Mouse (Mus musculus) testis, adult 2 months (tissue): ENCODE data around the gene Nek2. TPM values are rescaled to one million over a fixed set of nuclear protein-coding genes. Genes with fewer than 3 reads are reported as not detected.

Experiments
- H3K27ac ChIP-seq: fragments of 200-500 bp; 2 replicates; pipeline ENCODE4 v1.5.1; 2012; ENCODE audit warnings: low read depth, low read length; ENCODE audit not compliant: control insufficient read depth, insufficient read depth
- H3K27me3 ChIP-seq: fragments of 200-500 bp; 2 replicates; pipeline ENCODE4 v1.6.1; 2012; ENCODE audit warnings: mild to moderate bottlenecking, low read length, moderate library complexity; ENCODE audit not compliant: control insufficient read depth, insufficient read depth
- H3K36me3 ChIP-seq: fragments of 200-500 bp; 2 replicates; pipeline ENCODE4 v1.6.1; 2012; ENCODE audit warnings: mild to moderate bottlenecking, low read length; ENCODE audit not compliant: control insufficient read depth, insufficient read depth
- H3K4me1 ChIP-seq: fragments of 200-500 bp; 2 replicates; pipeline ENCODE4 v1.6.1; 2012; ENCODE audit warnings: low read length; ENCODE audit not compliant: control insufficient read depth, insufficient read depth
- H3K4me3 ChIP-seq: fragments of 200-500 bp; 2 replicates; pipeline ENCODE4 v1.5.1; 2012; ENCODE audit warnings: low read depth, mild to moderate bottlenecking, low read length, moderate library complexity, mixed read lengths; ENCODE audit not compliant: control insufficient read depth
- CTCF ChIP-seq: fragments of 200-500 bp; IDR thresholded peaks from 2 replicates; pipeline ENCODE4 v1.5.1; 2012; ENCODE audit warnings: low read depth, mild to moderate bottlenecking, inconsistent platforms, low read length, moderate library complexity; ENCODE audit not compliant: control insufficient read depth, insufficient read depth, insufficient replicate concordance
- POLR2A ChIP-seq: fragments of 200-500 bp; IDR thresholded peaks from 2 replicates; pipeline ENCODE4 v1.6.1; 2012; ENCODE audit warnings: low read depth, mild to moderate bottlenecking, inconsistent platforms, low read length, moderate library complexity; ENCODE audit not compliant: control insufficient read depth
- polyA plus RNA-seq: library from polyadenylated mRNA; depleted of rRNA; stranded (reverse); fragments of >200 nt; gene quantifications from 2 replicates; pipeline ENCODE4 v1.2.3, GENCODE M21; 2012

Gene Nek2
- polyA plus RNA-seq, 1 experiment = 63.0 TPM

GRCm38 (mm10) chr1:191787379-191787778 lies 33.9 kb upstream of the Nek2 start:
- no peaks in the 10 kb centered on the region for H3K4me1 ChIP-seq
- H3K27ac ChIP-seq = no peak overlapping the region
- no peak overlapping the region for H3K4me3 ChIP-seq
- no peak for TF ChIP-seq POLR2A
- TF ChIP-seq CTCF = no peak
- H3K36me3 ChIP-seq = no peaks in the 10 kb centered on the region
- no peaks in the 10 kb centered on the region for H3K27me3 ChIP-seq

- H3K27ac ChIP-seq = no peak overlapping the region
- TF ChIP-seq CTCF = no peak
- TF ChIP-seq POLR2A = no peak
- H3K4me3 ChIP-seq = no peak overlapping the region
- H3K4me1 ChIP-seq = no peaks in the 10 kb centered on the region
- H3K36me3 ChIP-seq = no peaks in the 10 kb centered on the region
- no peaks in the 10 kb centered on the region for H3K27me3 ChIP-seq
Measured at GRCm38 (mm10) chr1:191792991-191793390, 28.3 kb upstream of the Nek2 start.

- H3K4me3 ChIP-seq = no peak overlapping the region
- no peaks in the 10 kb centered on the region for H3K4me1 ChIP-seq
- no peak overlapping the region for H3K27ac ChIP-seq
- no peaks in the 10 kb centered on the region for H3K27me3 ChIP-seq
- H3K36me3 ChIP-seq = no peaks in the 10 kb centered on the region
- TF ChIP-seq CTCF = no peak
- no peak for TF ChIP-seq POLR2A
Measured at GRCm38 (mm10) chr1:191793888-191794532, 27.2 kb upstream of the Nek2 start.

GRCm38 (mm10) chr1:191796238-191796896 lies 24.9 kb upstream of the Nek2 start:
- Histone ChIP-seq H3K27me3 (no peaks in the 10 kb centered on the region), H3K36me3 (no peaks in the 10 kb centered on the region), H3K27ac (no peak overlapping the region), H3K4me3 (no peak overlapping the region), H3K4me1 (no peaks in the 10 kb centered on the region)
- TF ChIP-seq CTCF = no peak
- TF ChIP-seq POLR2A = no peak

GRCm38 (mm10) chr1:191802093-191802819 lies 19.0 kb upstream of the Nek2 start:
- Histone ChIP-seq H3K27me3 (no peaks in the 10 kb centered on the region), H3K27ac (no peak overlapping the region), H3K4me1 (peaks cover 3% of the 10 kb centered on the region; the same call in 1 of the 2 replicates), H3K4me3 (no peak overlapping the region), H3K36me3 (no peaks in the 10 kb centered on the region)
- TF ChIP-seq CTCF = no peak
- no peak for TF ChIP-seq POLR2A

DNA sequence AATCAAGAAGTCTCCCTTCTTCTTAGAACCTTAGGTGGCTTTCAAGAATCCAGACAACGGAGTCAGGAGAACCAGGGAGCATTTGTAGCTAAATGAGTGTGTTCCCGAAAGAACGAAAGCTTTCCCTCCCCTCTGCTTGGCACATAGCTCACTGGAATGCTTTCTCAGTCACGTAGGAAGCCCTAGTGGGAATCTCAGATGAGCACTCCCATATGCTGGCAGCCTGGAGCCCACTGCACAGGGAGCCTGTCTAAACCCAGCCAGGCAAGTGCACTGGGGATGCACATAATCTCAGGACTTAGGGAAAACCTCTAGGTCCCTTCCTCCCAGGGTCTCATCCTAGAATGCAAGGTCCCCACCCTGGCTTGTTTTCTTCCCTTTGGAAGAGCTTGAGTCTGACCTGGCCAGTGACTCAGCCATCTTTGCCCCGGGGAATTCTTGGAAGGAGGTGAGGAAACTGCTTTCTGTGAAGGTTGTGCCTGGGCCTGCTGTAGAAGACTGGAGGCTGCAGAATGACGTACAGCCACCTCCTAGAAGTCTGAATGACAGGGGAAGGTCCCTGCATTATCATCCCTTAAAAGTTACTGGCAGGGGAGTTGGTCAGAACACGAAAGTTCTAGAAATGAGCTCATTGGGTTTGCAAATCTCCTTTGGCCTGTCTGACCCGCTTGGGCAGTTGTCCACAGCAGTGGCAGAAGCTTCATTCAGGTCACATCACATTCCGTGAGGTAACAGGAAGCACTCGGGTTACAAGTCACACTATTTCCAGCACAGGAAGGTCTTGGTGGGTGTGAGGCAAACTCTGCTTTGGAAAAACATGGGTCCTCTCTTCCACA lies 18.2 kb upstream of the Nek2 start:
- TF ChIP-seq CTCF = no peak
- H3K27ac ChIP-seq = no peak overlapping the region
- no peak overlapping the region for H3K4me3 ChIP-seq
- H3K36me3 ChIP-seq = no peaks in the 10 kb centered on the region
- H3K27me3 ChIP-seq = no peaks in the 10 kb centered on the region
- H3K4me1 ChIP-seq = peaks cover 3% of the 10 kb centered on the region; the same call in 1 of the 2 replicates

GRCm38 (mm10) chr1:191804747-191805146 lies 16.5 kb upstream of the Nek2 start:
- H3K27me3 ChIP-seq = no peaks in the 10 kb centered on the region
- no peak for TF ChIP-seq POLR2A

More at GRCm38 (mm10) chr1:191804747-191805146, 16.5 kb upstream of the Nek2 start:
- H3K4me1 ChIP-seq = peaks cover 3% of the 10 kb centered on the region; the same call in 1 of the 2 replicates
- H3K27ac ChIP-seq = no peak overlapping the region
- no peak overlapping the region for H3K4me3 ChIP-seq
- no peaks in the 10 kb centered on the region for H3K36me3 ChIP-seq
